Mouse (Mus musculus) olfactory bulb, adult 2 months (tissue): ENCODE measurements around the gene Rreb1.

Experiments
- CTCF ChIP-seq: fragments of 200-500 bp; IDR thresholded peaks from 2 replicates; pipeline ENCODE4 v1.5.1; 2012; ENCODE audit warnings: low read depth, mild to moderate bottlenecking, low read length, moderate library complexity; ENCODE audit not compliant: insufficient read depth
- POLR2A ChIP-seq: fragments of 200-500 bp; IDR thresholded peaks from 2 replicates; pipeline ENCODE4 v1.6.1; 2012; ENCODE audit warnings: mild to moderate bottlenecking, low read depth, low read length, moderate library complexity; ENCODE audit not compliant: insufficient read depth

DNA sequence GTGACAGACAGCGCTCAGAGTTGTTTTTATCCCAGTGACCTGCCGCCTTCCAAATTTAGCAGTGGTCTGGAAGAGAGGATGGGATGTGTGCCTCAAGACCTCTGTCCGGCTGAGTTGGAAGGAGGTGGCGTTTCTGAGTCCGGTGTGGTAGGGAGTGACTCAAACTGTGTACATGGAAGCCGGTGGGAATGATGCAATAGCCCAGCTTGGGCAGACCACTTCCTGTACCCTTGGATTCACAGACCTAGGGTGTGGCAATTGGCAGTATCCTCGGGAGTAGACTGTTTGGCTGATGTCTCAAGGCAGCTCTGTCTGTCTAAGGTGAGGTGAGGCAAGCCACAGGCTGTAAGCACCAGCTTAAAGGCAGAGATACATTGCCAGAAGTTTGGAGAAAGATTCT lies 6.0 kb downstream of the Rreb1 start:
- TF ChIP-seq CTCF, result no peak
- TF ChIP-seq POLR2A, result no peak
